Mouse (Mus musculus) midbrain, embryonic 13.5 days (tissue): Measurements from ENCODE around the gene Sco2. TPM values are rescaled to one million over a fixed set of nuclear protein-coding genes. Genes with fewer than 3 reads are reported as not detected.

Source experiments
- ATAC-seq: fragments of 200-750 bp; cut with Nextera tagmentation; 2 replicates; pipeline ENCODE4 v1.8.0; 2017; ENCODE audit warnings: mild to moderate bottlenecking, moderate TSS enrichment, moderate library complexity
- H3K27ac ChIP-seq: fragments of 300-500 bp; sonication (generic); 2 replicates; pipeline ENCODE4 v1.5.1; 2015; ENCODE audit warnings: inconsistent platforms, mild to moderate bottlenecking, moderate library complexity
- H3K27me3 ChIP-seq: fragments of 300-500 bp; sonication (generic); 2 replicates; pipeline ENCODE4 v1.6.1; 2015; ENCODE audit warnings: mild to moderate bottlenecking, inconsistent platforms
- H3K36me3 ChIP-seq: fragments of 300-500 bp; sonication (generic); 2 replicates; pipeline ENCODE4 v1.6.1; 2015; ENCODE audit warnings: mild to moderate bottlenecking, inconsistent platforms
- H3K4me1 ChIP-seq: fragments of 300-500 bp; sonication (generic); replicated peaks from 2 replicates; pipeline ENCODE4 v1.6.1; 2015; ENCODE audit warnings: inconsistent platforms
- H3K4me2 ChIP-seq: fragments of 300-500 bp; sonication (generic); replicated peaks from 2 replicates; pipeline ENCODE4 v1.6.1; 2015; ENCODE audit warnings: moderate library complexity, mild to moderate bottlenecking, inconsistent platforms
- H3K4me3 ChIP-seq: fragments of 300-500 bp; sonication (generic); replicated peaks from 2 replicates; pipeline ENCODE4 v1.5.1; 2015; ENCODE audit warnings: mild to moderate bottlenecking, inconsistent platforms
- H3K9ac ChIP-seq: fragments of 300-500 bp; sonication (generic); replicated peaks from 2 replicates; pipeline ENCODE4 v1.6.1; 2015; ENCODE audit warnings: mild to moderate bottlenecking, inconsistent platforms
- H3K9me3 ChIP-seq: fragments of 300-500 bp; sonication (generic); 2 replicates; pipeline ENCODE4 v1.6.1; 2016; ENCODE audit warnings: mild to moderate bottlenecking, inconsistent platforms
- WGBS: fragments of 180-500 bp; shearing (Covaris S2); methylation state at CpG from one replicate; pipeline ENCODE4 v1.1.7; 2015; 5-methylcytosine and 5-hydroxymethylcytosine counted together
- polyA plus RNA-seq: library from polyadenylated mRNA; unstranded; fragments of >200 nt; fragmentation: Nextera tagmentation; extraction: Ambion mirVana; gene quantifications from 2 replicates; pipeline ENCODE4 v1.2.1, GENCODE M21; 2015

Sco2 gene
- polyA plus RNA-seq, 1 experiment from 2014 or later = 7.3 TPM

GRCm38 (mm10) chr15:89384617-89385016 is 11.0 kb upstream of the Sco2 start, which contains the start of gene Klhdc7b:
Gene Klhdc7b (plus strand): TSS chr15:89384917.
- no peaks in the 10 kb centered on the region; the same call in 1 of the 2 replicates for H3K4me1 ChIP-seq
- peaks cover 13% of the 10 kb centered on the region for H3K27me3 ChIP-seq
- no peaks in the 10 kb centered on the region for H3K36me3 ChIP-seq
- WGBS = 92% methylated on average over 7 of the region's 7 CpGs
- H3K9me3 ChIP-seq = no peaks in the 10 kb centered on the region
- no peak within 1 kb of the TSS for H3K4me3 ChIP-seq
- no peak within 1 kb of the TSS for H3K4me2 ChIP-seq
- ATAC-seq = no peak
- no peak within 1 kb of the TSS for H3K27ac ChIP-seq
- H3K9ac ChIP-seq = no peak within 1 kb of the TSS

DNA sequence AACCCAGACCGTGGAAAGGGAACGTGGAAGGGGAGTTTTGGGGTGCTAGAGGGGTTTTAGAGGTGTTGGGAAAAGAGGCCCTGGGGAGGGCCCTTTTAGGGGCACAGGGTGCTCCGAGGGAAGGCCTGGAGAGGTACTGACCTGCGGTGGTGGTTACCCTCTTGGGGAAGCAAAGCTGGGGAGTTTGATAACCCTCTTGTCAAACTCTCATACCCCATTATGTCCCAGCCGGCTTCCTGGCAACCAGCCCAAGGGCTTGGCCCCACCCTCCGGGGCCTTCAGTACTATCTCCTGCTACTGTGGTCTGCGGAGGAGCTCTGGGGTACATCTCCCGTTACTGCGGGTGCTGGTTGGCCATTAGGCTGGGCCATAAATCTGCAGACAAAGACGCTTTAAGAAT is 5.8 kb upstream of the Sco2 start:
- Histone ChIP-seq H3K4me3 (peak overlapping the region; percentile 38), H3K9ac (peak overlapping the region; percentile 58; the same call in 1 of the 2 replicates), H3K4me2 (peak overlapping the region; percentile 64), H3K4me1 (peaks cover 22% of the 10 kb centered on the region), H3K27me3 (peaks cover 51% of the 10 kb centered on the region), H3K27ac (no peak overlapping the region), H3K36me3 (no peaks in the 10 kb centered on the region), H3K9me3 (no peaks in the 10 kb centered on the region)
- WGBS = 17% methylated on average over 10 of the region's 10 CpGs
- ATAC-seq = peak; percentile 13; the same call in 1 of the 2 replicates

DNA sequence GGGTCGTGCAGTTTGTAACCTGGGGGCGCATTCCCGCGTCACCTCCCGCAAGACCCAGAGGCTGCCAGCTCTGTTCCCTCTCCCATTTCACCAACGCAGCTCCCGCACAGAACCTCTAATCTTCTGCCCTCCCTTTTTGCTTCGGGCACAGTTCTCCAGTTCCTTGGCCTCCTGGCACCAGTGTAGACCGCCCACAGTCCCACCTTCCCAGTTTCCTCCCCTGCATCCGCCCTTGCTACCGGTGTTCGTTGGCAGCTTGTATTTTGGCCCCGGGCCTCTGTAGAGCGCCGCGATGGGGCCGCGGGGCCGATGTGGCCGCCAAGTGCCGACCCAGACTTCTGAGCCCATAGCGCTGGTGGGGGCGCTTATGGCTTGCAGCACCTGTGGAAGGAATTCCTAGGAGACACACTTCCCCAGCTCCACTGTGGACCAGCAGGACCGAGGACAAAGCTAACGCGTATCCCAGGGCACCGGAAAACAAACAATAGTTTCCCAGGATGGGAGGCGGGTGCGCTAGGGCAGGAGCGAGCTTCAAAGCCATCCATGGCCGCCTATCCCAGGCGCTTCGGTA is 5.3 kb upstream of the Sco2 start, which contains the start of gene Odf3b:
Gene Odf3b, minus strand, starts transcription at position 452 of the 571 bp plus-strand sequence.
- Histone ChIP-seq H3K4me3 (peak within 1 kb of the TSS; percentile 38), H3K9me3 (no peaks in the 10 kb centered on the region), H3K4me1 (peaks cover 27% of the 10 kb centered on the region), H3K27me3 (peaks cover 51% of the 10 kb centered on the region), H3K36me3 (no peaks in the 10 kb centered on the region), H3K9ac (peak within 1 kb of the TSS; percentile 58), H3K27ac (no peak within 1 kb of the TSS), H3K4me2 (peak within 1 kb of the TSS; percentile 64)
- WGBS = 1% methylated on average over 33 of the region's 33 CpGs
- ATAC-seq = peak; percentile 21; the same call in 1 of the 2 replicates

DNA sequence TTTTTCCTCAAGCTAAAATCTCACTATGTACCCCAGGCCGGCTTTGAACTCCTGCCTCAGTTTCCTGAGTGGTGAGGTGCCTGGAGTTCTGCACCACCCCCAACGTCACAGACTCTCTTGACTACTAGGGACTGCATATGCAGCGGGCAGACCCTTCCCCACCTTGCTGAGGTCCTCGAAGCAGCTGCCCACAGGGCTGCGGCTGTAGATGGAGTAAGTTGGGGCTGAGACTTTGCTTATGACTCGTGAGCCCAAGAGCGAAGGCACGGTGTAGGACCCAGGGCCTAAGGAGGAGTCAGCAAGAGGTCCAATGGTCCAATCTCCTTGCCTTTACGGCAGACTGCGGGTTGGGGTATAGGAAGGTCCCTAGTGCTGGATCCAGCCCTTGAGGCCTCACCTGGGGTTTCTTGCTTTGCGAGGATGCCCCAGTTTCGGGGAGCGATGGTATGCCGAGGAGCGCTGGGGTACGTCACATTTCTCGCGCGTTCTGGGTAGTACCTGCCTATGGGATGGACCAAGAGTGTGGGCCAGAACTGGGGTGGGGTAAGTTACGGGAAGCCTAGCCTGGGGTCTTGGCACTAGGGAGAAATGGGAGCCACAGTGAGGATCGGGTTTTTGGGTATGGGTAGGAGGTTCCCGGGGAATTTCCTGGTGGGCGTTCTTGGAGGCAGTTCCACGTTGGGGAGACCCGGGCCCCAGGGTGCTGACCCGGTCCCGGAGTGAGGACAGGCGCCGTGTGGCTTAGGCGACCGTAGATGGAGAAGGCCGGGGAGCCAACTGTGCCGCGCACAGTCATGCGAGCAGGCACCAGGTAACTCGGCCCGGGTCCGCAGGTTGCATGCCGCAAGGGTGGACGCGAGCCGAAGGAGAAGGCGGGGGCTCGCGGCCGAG is 4.5 kb upstream of the Sco2 start:
- ATAC-seq = no peak
- Histone ChIP-seq H3K36me3 (no peaks in the 10 kb centered on the region), H3K4me2 (peak overlapping the region; percentile 64), H3K9ac (peak overlapping the region; percentile 58), H3K9me3 (no peaks in the 10 kb centered on the region), H3K4me3 (peak overlapping the region; percentile 38), H3K4me1 (peaks cover 29% of the 10 kb centered on the region), H3K27ac (no peak overlapping the region), H3K27me3 (peaks cover 51% of the 10 kb centered on the region)
- 13% methylated on average over 42 of the region's 46 CpGs for WGBS

GRCm38 (mm10) chr15:89377362-89377761 is 3.7 kb upstream of the Sco2 start:
- no peaks in the 10 kb centered on the region for H3K9me3 ChIP-seq
- H3K27ac ChIP-seq = no peak overlapping the region
- no peak for ATAC-seq
- no peak overlapping the region for H3K4me3 ChIP-seq
- H3K36me3 ChIP-seq = peaks cover 4% of the 10 kb centered on the region
- peaks cover 51% of the 10 kb centered on the region for H3K27me3 ChIP-seq
- peaks cover 37% of the 10 kb centered on the region for H3K4me1 ChIP-seq
- no peak overlapping the region for H3K4me2 ChIP-seq
- WGBS = 7% methylated on average over 18 of the region's 18 CpGs
- H3K9ac ChIP-seq = no peak overlapping the region

DNA sequence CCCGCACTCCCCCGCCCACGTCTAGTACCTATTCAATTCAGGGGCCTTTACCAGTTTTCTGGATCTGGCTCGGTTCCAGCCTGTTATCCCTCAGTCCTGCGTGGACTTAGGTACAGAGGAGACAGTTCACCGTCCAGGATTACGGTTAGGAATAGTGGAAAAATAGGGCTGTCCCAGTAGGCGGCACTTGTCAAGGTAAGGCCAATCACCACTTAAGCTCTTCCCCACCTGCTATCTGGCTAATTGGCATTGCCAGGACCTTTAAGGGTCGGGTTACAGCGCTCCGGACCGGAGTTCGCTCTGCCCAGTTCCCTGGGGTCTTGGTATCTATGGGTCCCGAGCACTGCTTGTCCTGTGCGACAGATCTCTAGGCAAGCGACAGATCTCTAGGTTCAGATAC is 3.3 kb upstream of the Sco2 start, which contains the start of gene Tymp:
Gene Tymp, minus strand, starts transcription at position 83 of the 400 bp plus-strand sequence.
- peaks cover 8% of the 10 kb centered on the region for H3K36me3 ChIP-seq
- H3K4me3 ChIP-seq = no peak within 1 kb of the TSS
- H3K9ac ChIP-seq = no peak within 1 kb of the TSS
- WGBS = 27% methylated on average over 16 of the region's 16 CpGs
- peaks cover 51% of the 10 kb centered on the region for H3K27me3 ChIP-seq
- no peak for ATAC-seq
- no peak within 1 kb of the TSS for H3K27ac ChIP-seq
- no peak within 1 kb of the TSS for H3K4me2 ChIP-seq
- H3K9me3 ChIP-seq = no peaks in the 10 kb centered on the region
- H3K4me1 ChIP-seq = peaks cover 39% of the 10 kb centered on the region

GRCm38 (mm10) chr15:89376040-89376439 is 2.4 kb upstream of the Sco2 start:
- H3K9ac ChIP-seq = no peak overlapping the region
- no peaks in the 10 kb centered on the region for H3K9me3 ChIP-seq
- H3K4me1 ChIP-seq = peaks cover 39% of the 10 kb centered on the region
- H3K27me3 ChIP-seq = peaks cover 51% of the 10 kb centered on the region
- WGBS = 82% methylated on average over 7 of the region's 7 CpGs
- no peak overlapping the region for H3K27ac ChIP-seq
- no peak for ATAC-seq
- peaks cover 17% of the 10 kb centered on the region for H3K36me3 ChIP-seq
- no peak overlapping the region for H3K4me2 ChIP-seq
- no peak overlapping the region for H3K4me3 ChIP-seq

GRCm38 (mm10) chr15:89374801-89375534 is 1.3 kb upstream of the Sco2 start:
- Histone ChIP-seq H3K9ac (0 out of 2 replicates have a peak overlapping the region, but pooled peaks have one; percentile 14), H3K27me3 (peaks cover 42% of the 10 kb centered on the region), H3K4me3 (no peak overlapping the region)

DNA sequence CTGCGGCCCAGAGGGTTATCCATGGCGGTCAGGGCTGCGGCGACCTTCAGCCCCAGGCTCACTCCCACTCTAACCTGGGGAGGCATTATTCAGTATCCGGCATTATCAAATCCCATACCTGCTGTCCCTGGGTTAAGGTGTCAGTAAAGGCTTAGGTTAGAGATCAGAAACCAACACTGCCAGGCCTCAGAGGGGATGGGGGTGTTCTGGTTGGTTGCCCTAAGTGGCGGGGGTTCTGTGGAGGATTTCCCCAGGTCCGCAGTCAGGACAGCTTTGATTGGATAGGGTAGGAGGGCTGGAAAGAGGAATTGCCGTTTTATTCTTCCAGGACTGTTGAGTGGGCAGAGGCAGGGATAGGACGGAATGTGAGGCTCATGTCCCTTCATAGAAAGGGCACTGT is 694 bp upstream of the Sco2 start:
- H3K4me2 ChIP-seq = peak overlapping the region; percentile 71
- no peak for ATAC-seq
- no peaks in the 10 kb centered on the region for H3K9me3 ChIP-seq
- WGBS = 53% methylated on average over 9 of the region's 9 CpGs
- peaks cover 36% of the 10 kb centered on the region for H3K27me3 ChIP-seq
- H3K36me3 ChIP-seq = peaks cover 34% of the 10 kb centered on the region
- H3K9ac ChIP-seq = peak overlapping the region; percentile 86
- peaks cover 37% of the 10 kb centered on the region for H3K4me1 ChIP-seq
- peak overlapping the region; percentile 64 for H3K4me3 ChIP-seq
- H3K27ac ChIP-seq = peak overlapping the region; percentile 95

More at GRCm38 (mm10) chr15:89374801-89375534, 1.3 kb upstream of the Sco2 start:
- Histone ChIP-seq H3K27ac (no peak overlapping the region), H3K4me2 (no peak overlapping the region), H3K4me1 (peaks cover 39% of the 10 kb centered on the region), H3K36me3 (peaks cover 28% of the 10 kb centered on the region), H3K9me3 (no peaks in the 10 kb centered on the region)
- no peak for ATAC-seq
- 93% methylated on average over 17 of the region's 17 CpGs for WGBS

DNA sequence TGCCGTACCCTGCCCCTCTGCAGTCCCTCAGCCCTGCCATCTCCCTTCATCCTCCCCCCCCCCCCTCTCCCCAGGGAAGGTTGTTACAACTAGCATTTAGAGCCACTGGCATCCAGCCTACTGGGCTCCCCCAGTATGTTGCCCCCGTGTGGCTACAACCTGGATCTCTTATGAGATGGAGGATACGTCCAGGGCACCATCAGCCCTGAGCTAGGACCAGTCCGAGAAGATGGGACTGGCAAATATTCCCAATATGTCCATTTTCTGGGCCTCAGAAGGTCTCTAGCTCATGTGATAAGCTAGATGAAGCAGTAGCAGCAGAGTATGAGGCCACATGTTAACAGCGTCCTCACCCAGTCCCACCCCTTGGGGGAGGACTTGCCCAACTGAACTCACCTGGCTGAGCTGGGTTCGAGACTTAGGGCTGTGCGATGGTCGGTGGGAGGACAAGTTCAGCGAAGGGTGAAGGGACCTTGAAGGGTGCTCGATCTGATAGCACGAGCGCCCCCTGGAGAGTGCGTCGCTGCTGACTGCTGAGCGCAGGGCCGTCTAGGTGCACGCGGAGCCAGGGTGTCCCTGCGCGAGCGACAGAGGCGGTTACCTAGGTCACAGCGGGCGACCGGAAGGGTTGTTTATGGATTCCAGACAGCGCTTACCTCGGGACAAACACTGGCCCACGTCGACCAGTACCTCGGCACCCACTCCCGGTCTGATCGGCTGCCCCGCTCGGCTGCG is 452 bp downstream of the Sco2 start:
- 2% methylated on average over 35 of the region's 35 CpGs for WGBS

DNA sequence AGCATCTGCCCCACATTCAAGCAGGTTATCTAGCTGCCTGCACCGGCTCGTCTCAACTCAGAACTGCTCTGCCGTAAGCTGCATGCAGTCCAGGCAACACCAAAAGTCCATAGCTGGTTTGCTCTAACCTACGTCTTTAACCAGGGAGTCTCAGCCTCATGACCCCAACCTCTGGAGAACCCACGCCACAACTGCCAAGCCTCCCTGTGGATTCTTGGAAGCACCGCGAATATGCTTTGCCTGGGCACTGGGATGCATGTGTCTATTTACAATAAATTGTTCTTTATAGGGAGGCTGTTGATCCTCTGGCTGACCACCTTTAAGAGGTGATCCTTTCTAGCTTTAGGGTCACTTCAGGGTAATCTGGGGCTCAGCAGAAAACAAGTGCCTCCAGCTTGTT is 1.1 kb downstream of the Sco2 start:
- Histone ChIP-seq H3K9ac (peak overlapping the region; percentile 86; the same call in 1 of the 2 replicates), H3K27me3 (peaks cover 18% of the 10 kb centered on the region), H3K36me3 (peaks cover 53% of the 10 kb centered on the region), H3K9me3 (no peaks in the 10 kb centered on the region), H3K4me3 (peak overlapping the region; percentile 64), H3K4me1 (peaks cover 24% of the 10 kb centered on the region), H3K27ac (0 out of 2 replicates have a peak overlapping the region, but pooled peaks have one; percentile 95), H3K4me2 (peak overlapping the region; percentile 71)
- 84% methylated on average over 7 of the region's 7 CpGs for WGBS
- ATAC-seq = no peak

More for the DNA sequence above, 452 bp downstream of the Sco2 start:
- Histone ChIP-seq H3K27ac (peak overlapping the region; percentile 95), H3K9me3 (no peaks in the 10 kb centered on the region), H3K4me1 (peaks cover 25% of the 10 kb centered on the region), H3K9ac (peak overlapping the region; percentile 86), H3K27me3 (peaks cover 24% of the 10 kb centered on the region), H3K4me3 (peak overlapping the region; percentile 64), H3K4me2 (peak overlapping the region; percentile 71), H3K36me3 (peaks cover 46% of the 10 kb centered on the region)
- peak; percentile 85 for ATAC-seq
